Mouse (Mus musculus): ENCODE measurements around the gene Slc6a20a. TPM values are rescaled to one million over a fixed set of nuclear protein-coding genes. Genes with fewer than 3 reads are reported as not detected.

The Slc6a20a gene
- total RNA-seq, 4 experiments from 2014 or later, result 20.4 to 26.7 (median 23.4) TPM

DNA sequence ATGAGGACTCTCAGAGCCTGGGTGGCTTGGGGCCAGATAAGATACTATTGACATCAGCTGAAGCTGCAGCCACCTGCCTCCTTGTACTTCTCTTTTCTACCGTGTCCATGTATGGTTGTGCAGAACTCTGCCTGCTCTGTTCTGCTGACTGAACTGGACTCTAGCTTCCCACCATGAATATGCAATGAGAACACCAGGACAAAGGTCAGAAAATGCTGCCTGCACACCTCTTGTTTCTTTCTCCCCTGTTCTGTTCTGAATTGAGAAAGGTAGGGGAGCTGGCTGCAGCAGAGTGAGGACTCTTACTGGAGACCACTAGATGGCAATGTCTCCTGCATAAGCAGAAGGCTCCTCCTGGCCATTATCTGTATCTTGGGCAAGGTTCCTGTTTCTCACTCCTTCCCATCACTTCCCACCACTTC lies 40.0 kb downstream of the Slc6a20a start:
- no peak for DNase-seq (ENCODE audit: low spot score in 2 of 2)

DNA sequence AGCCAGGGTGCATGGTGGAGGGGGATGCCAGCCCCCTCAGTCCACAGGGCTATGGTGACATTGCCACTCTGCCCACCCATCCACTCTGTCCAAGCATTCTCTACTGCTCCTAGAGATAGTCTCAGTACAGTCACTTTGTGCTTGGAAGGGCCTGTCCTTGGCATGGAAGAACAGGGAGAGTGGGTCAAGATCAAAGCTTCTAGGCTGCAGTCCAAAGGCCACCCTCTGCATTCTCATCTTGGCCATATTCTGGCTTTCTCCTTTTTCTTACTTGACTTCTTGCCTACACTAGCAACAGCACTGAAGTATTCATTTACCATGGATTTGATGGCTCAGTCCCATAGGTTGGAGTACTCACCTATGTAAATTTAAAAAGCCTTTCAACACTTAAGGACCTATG lies 40.5 kb downstream of the Slc6a20a start:
- DNase-seq (ENCODE audit: low spot score in 2 of 2), result no peak

DNA sequence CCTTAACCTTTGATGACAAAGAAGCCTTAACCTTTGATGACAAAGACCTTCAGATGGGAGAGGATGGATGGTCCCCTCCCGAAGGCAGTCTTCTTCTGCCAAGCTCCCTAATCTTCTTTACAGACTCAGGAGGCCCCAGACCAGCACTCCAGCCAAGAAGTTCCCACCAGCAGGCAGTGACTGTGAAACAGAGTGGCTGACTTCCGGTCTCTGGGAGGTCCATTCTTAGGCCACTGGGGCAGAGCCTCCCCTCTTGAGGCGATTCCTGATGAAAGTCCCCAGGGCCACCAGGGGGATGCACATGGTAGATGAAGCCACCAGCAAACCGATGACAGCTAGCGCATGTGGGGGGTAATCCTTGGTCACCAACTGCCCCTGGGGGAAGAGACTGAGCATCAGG lies 41.9 kb downstream of the Slc6a20a start:
- no peak for DNase-seq (ENCODE audit: low spot score in 2 of 2)

DNA sequence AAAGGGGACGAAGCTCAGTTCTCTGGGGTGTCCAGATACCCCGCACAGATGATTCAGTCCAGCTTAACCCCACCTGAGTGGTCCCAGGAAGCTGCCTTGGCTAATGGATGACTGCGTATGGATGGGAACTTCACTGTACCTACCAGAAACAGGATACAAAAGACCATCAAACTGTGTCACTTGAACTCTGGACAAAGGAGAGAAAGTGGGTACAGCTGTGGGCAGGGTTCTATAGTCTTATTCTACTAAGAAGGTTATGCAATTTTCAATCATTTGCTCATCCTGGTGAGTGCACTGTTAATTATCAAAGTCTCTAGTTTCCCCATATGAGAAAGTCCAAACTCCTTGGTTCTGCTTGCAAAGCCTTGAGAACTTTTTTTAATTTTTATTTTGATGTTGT lies 45.7 kb downstream of the Slc6a20a start:
- DNase-seq (ENCODE audit: low spot score in 2 of 2), result no peak

DNA sequence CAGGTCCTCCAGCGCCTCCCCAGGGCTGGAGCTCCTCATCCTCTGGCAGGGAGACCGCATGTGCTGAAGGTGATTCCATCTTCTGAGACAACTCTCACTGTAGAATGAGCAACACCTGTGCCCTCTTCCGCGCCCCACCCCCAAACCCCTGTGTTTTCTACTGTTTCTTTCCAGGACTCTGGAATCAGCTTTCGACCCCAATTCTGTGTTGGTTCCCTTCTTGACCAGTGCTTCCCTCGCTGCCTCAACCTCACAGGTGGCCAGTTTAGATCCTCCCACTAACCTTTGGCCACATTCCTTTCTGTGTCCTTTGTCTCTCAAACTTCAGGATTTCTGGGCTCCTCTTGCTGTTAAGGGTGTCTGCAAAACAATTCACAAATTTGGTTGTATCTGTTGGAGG lies 46.4 kb downstream of the Slc6a20a start, which contains the start of gene Slc6a20b:
Gene Slc6a20b, minus strand, starts transcription at position 285 of the 400 bp plus-strand sequence.
- no peak for DNase-seq (ENCODE audit: low spot score in 2 of 2)

DNA sequence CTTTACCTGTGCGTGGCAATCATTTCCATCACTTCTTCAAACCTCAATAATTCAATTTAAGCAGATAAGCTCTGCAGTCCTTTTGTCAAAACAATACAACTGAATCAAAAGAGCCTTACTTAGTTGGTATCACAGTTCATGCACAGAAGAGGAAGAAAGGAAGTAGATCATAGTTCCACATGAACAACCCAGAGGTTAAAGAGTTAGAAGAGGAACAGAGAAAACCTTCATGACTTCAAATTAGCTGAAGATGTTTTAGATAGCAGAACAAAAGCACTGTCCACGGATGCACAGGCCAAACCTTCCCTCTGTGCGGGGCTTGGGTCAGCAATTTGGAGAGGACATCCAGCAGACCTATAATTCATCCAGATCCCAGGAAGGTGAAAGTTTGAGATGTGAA lies 47.0 kb downstream of the Slc6a20a start:
- no peak for DNase-seq (ENCODE audit: low spot score in 2 of 2)

DNA sequence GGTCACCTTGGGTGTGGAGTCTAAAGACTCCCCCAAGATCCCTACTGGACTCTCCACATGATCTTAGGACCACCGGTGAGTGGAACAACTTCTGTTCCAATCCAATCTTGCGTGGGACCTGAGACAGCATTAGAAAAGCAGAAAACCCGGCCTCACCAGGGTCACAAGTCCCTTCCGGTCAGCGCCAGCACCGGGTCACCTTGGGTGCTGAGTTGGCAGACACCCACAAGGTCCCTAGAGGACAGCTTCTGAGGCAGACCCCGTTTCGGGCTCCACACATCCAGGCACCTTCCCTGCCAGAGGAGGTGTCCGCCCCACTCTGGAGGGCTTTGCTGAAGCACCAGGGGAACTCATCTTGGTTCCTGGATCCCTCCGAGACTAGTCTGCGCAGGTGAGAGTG lies 52.9 kb downstream of the Slc6a20a start:
- no peak for DNase-seq (ENCODE audit: low spot score in 2 of 2)

DNA sequence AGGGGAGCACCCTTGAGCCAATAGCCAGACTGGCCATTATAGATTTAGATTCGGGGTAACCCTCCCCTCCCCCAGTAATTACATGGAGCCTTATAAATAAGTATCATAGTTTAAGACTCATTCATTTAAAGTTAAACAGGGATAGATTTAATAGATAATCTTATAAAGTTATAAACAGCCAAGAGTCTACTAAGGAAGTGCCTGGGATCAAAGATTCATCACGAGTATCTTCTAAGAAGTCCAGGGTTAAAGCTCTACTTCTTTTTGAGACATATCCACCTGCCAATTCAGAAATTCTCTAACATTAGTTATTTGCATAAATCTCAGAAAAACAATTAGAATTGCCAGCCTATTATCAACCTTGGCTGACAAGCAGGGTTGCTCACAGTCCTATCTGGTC lies 53.9 kb downstream of the Slc6a20a start:
- no peak for DNase-seq (ENCODE audit: low spot score in 2 of 2)

DNA sequence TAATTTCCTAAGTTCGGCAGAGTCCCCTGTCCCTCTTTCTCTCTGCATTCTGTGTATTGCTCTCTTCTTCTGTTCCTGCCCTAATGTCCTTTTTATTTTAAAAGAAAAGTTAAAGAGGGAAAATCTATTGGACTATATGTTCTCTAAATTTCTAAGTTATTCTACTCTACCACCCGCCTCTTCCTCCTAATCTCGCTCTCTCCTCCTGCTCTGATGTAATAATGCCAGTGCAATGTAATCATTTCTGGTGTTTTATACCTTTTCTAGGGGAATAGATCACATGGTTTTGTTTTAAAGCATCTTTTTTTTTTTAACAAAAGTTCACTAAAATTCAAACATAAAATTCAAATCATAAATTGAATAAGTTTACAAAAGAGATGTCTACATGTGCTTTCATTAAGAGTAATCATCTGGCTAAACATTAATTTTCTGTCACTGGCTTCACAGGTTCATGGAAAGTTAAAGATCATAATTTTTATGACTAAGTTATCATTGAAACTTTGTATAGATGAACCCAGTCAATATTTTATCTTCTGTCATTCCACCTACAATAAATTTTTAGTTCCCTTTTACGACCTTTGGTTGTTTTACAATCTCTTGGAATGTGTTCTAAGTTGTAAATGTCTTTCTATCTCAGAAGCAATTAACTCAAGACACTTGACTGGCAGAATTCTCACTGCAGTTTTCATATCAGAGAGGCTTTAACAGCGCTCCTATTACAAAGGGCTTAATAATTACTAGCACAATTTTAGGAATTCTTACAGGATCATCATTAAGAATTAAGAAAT lies 58.2 kb downstream of the Slc6a20a start:
- DNase-seq (ENCODE audit: low spot score in 2 of 2), result no peak

DNA sequence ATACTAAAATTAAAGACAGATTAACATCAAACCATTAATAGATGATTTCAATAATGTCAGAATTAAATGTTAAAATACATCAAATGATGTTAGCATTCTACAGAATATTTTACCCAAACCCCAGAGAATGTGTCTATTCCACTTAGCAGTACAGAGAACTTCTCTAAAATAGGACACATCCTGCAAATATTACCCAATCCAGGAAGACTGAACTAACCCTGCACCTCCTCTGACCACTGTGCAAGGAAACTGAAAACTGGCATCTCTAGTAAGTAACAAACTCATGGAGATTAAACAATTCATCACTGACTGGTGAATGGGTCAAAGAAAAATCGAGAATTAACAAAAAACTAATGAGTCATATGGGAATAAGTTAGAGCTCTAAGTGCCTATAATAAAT lies 77.2 kb downstream of the Slc6a20a start:
- no peak for DNase-seq (ENCODE audit: low spot score in 2 of 2)

DNA sequence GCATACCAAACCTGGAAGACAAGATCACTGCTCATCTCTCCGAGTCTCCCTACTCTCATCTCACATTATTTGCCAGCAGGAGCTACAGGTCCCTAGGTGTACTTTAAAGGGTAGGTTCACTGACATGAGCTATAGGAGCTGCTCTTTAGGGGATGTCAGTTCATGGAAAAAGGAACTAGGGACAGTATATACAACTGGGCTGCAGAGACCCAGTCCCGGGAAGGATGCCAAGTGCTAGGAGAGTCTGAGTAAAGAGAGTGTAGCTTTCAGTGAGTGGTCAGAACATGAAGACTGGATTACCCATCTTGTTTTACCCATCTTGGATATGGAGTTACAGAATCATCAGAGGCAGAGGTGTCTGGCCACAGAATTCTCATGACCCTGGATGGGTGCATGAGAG lies 81.3 kb downstream of the Slc6a20a start:
- DNase-seq (ENCODE audit: low spot score in 2 of 2), result no peak

DNA sequence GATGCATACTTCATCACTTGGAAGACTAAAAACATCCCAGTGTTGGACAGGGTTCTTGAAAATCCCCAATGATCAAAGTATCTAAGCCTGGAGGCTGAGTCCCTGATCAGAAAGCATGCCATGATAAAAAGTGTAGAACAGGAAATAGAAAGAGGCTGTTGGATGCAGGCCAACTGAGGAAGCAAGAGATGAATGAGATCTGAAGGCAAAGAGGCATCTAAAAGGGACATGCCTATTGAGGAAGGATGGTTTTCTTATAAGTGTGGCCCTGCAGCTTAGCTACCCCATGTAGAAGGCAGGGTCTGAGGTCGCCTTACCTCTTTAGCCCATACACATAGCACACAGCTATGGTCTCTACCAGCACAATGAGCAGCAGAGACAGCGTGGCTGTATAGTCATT lies 81.8 kb downstream of the Slc6a20a start:
- DNase-seq (ENCODE audit: low spot score in 2 of 2), result no peak

DNA sequence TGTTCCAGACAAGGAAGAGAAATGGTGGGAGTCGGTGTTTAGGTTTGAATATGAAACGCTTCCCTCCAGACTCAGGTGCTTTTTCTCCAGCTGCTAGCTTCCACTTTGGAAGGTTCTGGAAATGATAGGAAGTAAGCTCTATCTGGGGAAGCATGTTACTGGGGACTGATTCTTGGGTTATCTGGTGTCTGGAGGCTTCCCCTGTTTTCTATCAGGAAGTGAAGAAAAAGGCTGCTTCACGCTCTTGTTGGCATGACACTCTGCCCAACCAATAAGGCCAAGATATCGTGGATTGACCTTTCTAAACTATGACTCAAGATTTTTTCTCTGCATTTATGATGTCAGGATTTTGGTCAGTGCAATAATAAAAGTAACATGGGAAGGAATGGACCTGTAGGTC lies 83.5 kb downstream of the Slc6a20a start:
- DNase-seq (ENCODE audit: low spot score in 2 of 2), result no peak

DNA sequence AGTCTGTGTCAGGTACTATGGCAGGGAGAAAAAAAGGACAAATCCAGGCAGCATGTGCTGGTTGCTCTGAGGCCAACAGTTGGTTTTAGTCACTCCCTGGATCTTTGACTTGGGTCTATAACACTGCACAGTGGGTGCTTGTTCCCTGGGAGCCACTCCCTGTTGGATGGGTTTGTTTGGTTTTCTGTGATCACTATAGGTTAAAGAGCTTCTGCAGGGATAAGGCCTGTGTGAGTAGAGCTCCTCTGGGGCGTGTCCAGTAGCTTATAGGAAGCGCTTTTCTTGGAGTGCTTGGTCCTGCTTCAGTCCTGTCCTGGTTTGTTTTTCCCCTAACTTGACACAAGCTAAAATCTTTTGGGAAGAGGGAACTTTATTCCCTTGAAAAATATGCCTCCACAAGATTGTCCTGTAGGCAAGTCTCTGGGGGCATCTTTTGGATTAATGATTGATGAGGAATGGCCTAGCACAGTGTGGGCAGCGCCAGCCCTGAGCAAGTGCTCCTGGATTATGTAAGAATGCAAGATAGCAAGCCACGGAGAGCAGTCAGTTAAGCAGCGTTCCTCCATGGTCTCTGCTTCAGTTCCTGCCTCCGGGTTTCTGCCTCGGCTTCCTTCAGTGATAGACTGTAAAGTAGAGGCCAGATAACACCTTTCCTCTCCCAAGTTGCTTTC lies 89.3 kb downstream of the Slc6a20a start:
- no peak for DNase-seq (ENCODE audit: low spot score in 2 of 2)

Other genes starting within 250 kb of the Slc6a20a start
- gene Limd1, start 200.2 kb downstream of the Slc6a20a start, total RNA-seq (2022), result 10 to 100 TPM in 1 of 4 experiments, 1 to 10 TPM in 3; 7.7 to 10.1 (median 8.0) TPM
- gene Sacm1l, start 149.1 kb downstream of the Slc6a20a start, total RNA-seq (2022), result 10 to 100 TPM; 60.6 to 65.9 (median 62.7) TPM
- gene Slc6a20b, start 46.3 kb downstream of the Slc6a20a start, total RNA-seq (2022), result under 1 TPM; 0.18 to 0.76 (median 0.63) TPM
- gene Ccr9, start 446 bp downstream of the Slc6a20a start, total RNA-seq (2022), result under 1 TPM; 0.18 to 0.28 (median 0.26) TPM
- 10 to 100 TPM; 57.7 to 69.4 (median 64.5) TPM for gene Lztfl1, start 38.8 kb upstream of the Slc6a20a start, total RNA-seq (2022)
- gene Cxcr6, start 127.6 kb upstream of the Slc6a20a start, total RNA-seq (2022), result not detected
- 10 to 100 TPM; 29.5 to 36.6 (median 29.8) TPM for gene Fyco1, start 173.0 kb upstream of the Slc6a20a start, total RNA-seq (2022)
- gene Xcr1, start 183.1 kb upstream of the Slc6a20a start, total RNA-seq (2022), result not detected